Mouse (Mus musculus): Measurements from ENCODE around the gene Mark3.
"Not testable (repeated sequence)": the region's sequence is repeated elsewhere in the genome, so short reads cannot be mapped to it uniquely, and the experiment has no call there.

The Mark3 gene

GRCm38 (mm10) chr12:111574074-111574886 is at the start of gene Mark3:
TSS of gene Mark3 (plus strand) at chr12:111574523.
- peak; percentile 97 for DNase-seq (ENCODE audit: low spot score)

GRCm38 (mm10) chr12:111524883-111525282 is 49.4 kb upstream of the Mark3 start:
- no peak for DNase-seq (ENCODE audit: low spot score)

- no peak for DNase-seq (ENCODE audit: low spot score)
Observed at GRCm38 (mm10) chr12:111527643-111528281, 46.6 kb upstream of the Mark3 start.

- DNase-seq (ENCODE audit: low spot score), result no peak
Observed at GRCm38 (mm10) chr12:111529192-111529591, 45.1 kb upstream of the Mark3 start.

- DNase-seq (ENCODE audit: low spot score), result no peak
Observed at GRCm38 (mm10) chr12:111533096-111533794, 41.1 kb upstream of the Mark3 start.

- DNase-seq (ENCODE audit: low spot score), result no peak
Observed at GRCm38 (mm10) chr12:111535281-111535680, 39.0 kb upstream of the Mark3 start.

GRCm38 (mm10) chr12:111535762-111536161 is 38.6 kb upstream of the Mark3 start:
- no peak for DNase-seq (ENCODE audit: low spot score)

- DNase-seq (ENCODE audit: low spot score), result no peak
Observed at GRCm38 (mm10) chr12:111536746-111537145, 37.6 kb upstream of the Mark3 start.

GRCm38 (mm10) chr12:111537341-111537740 is 37.0 kb upstream of the Mark3 start:
- DNase-seq (ENCODE audit: low spot score), result no peak

- peak; percentile 99 for DNase-seq (ENCODE audit: low spot score)
Observed at GRCm38 (mm10) chr12:111537796-111538291, 36.5 kb upstream of the Mark3 start, which contains the start of gene Eif5. TSS of gene Eif5 (plus strand) at chr12:111538016.

GRCm38 (mm10) chr12:111538292-111539040 is 35.9 kb upstream of the Mark3 start:
- peak; percentile 69 for DNase-seq (ENCODE audit: low spot score)

- DNase-seq (ENCODE audit: low spot score), result peak; percentile 36
Observed at GRCm38 (mm10) chr12:111539041-111539345, 35.3 kb upstream of the Mark3 start.

- DNase-seq (ENCODE audit: low spot score), result no peak
Observed at GRCm38 (mm10) chr12:111547070-111547469, 27.3 kb upstream of the Mark3 start.

- no peak for DNase-seq (ENCODE audit: low spot score)
Observed at GRCm38 (mm10) chr12:111548555-111549289, 25.6 kb upstream of the Mark3 start.

GRCm38 (mm10) chr12:111550679-111551078 is 23.6 kb upstream of the Mark3 start:
- no peak for DNase-seq (ENCODE audit: low spot score)

GRCm38 (mm10) chr12:111552342-111552741 is 22.0 kb upstream of the Mark3 start:
- no peak for DNase-seq (ENCODE audit: low spot score)

GRCm38 (mm10) chr12:111555357-111555756 is 19.0 kb upstream of the Mark3 start:
- no peak for DNase-seq (ENCODE audit: low spot score)

GRCm38 (mm10) chr12:111555893-111556292 is 18.4 kb upstream of the Mark3 start:
- DNase-seq (ENCODE audit: low spot score), result not testable (repeated sequence)

- DNase-seq (ENCODE audit: low spot score), result no peak
Observed at GRCm38 (mm10) chr12:111557538-111557937, 16.8 kb upstream of the Mark3 start.

- DNase-seq (ENCODE audit: low spot score), result no peak
Observed at GRCm38 (mm10) chr12:111558655-111559054, 15.7 kb upstream of the Mark3 start.

GRCm38 (mm10) chr12:111559647-111560258 is 14.6 kb upstream of the Mark3 start:
- peak; percentile 81 for DNase-seq (ENCODE audit: low spot score)

All from T-cell, adult 2 months (primary cell).